ENCODE assay signal across 11 mouse cellular contexts in the genomic region with DNA sequence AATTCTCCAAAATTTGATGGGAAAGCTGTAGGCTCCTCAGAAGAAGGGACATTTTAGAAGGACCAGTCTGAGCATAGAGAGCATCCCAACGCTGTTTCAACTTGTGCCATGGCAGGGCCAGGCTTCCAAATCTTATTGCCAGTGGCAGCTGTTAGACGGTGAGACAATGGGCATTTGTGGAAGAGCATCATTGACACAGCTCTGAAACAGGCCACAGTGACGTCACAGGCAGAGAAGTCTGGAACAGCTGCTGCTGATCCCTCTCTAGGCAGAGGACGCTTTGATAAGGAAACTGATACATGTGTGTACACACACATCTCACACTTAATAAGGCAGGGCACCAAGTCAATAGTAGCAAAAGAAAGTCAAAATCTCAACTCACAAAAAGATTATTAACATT. TPM values are rescaled to one million over a fixed set of nuclear protein-coding genes. Genes with fewer than 3 reads are reported as not detected.
"Had no signal": no experiment of that assay in that cellular context is flagged by ENCODE, and none has a peak within 500 bp of the region (broad histone marks: within the 10 kb centered on the region; RNA-seq: fewer than 3 reads in every experiment).

No protein-coding gene starts in this region.

- DNase-seq: kidney, adult 18-20 months; kidney, adult 9 months; kidney, postnatal 14 days; kidney, postnatal 4 days; liver, postnatal 0 days; lung, embryonic 14.5 days; right cerebral cortex, postnatal 25 days; spleen, adult 18-20 months; thymus, postnatal 36 days had no signal

RNA-seq across cellular contexts. Expression of gene B3gat1, which starts 40.9 kb away (rescaled TPM):
- total RNA-seq: megakaryocyte, adult 5-6 weeks; neutrophil, adult 5-6 weeks had no signal
